In the genomic region with DNA sequence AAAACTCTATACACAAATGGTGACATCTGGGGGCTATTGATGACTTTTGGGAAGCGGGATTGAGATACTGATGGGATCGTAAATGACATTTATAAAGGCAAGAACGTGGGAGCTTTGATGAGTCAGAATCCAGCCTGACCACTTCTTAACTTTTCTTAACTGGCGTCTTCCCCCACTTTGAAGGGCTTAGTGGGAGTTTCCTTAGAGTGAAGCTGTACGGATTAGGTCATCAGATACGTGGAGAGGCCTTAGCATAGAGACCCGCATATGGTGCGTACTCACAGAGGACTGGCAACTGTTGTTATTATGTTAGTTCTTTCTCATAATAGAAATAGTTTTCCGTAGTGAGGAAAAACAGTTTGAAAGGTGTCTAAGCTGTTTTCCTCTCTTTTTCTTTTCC, we compare ENCODE assay signal across 22 mouse cellular contexts.
"Had no signal": no experiment of that assay in that cellular context is flagged by ENCODE, and none has a peak within 500 bp of the region (broad histone marks: within the 10 kb centered on the region; RNA-seq: fewer than 3 reads in every experiment).

No protein-coding gene starts in this region.

- H3K36me3 ChIP-seq: hindbrain, embryonic 15.5 days; limb, embryonic 15.5 days had no signal

- H3K4me1 ChIP-seq: hindbrain, embryonic 15.5 days had no signal

- H3K27ac ChIP-seq: heart, embryonic 10.5 days; hindbrain, embryonic 13.5 days; hindbrain, embryonic 15.5 days; hindbrain, postnatal 0 days; kidney, postnatal 0 days; limb, embryonic 13.5 days; limb, embryonic 15.5 days had no signal

- H3K4me3 ChIP-seq: heart, embryonic 10.5 days; heart, embryonic 12.5 days; hindbrain, embryonic 13.5 days; hindbrain, embryonic 15.5 days; limb, embryonic 13.5 days; limb, embryonic 15.5 days had no signal

- H3K9ac ChIP-seq: forebrain, postnatal 0 days; heart, embryonic 12.5 days; hindbrain, embryonic 13.5 days; hindbrain, embryonic 15.5 days; limb, embryonic 13.5 days; limb, embryonic 15.5 days had no signal

- H3K27me3 ChIP-seq: heart, embryonic 12.5 days; hindbrain, embryonic 13.5 days; hindbrain, embryonic 15.5 days; limb, embryonic 13.5 days; limb, embryonic 15.5 days had no signal

- H3K4me2 ChIP-seq: heart, embryonic 12.5 days; hindbrain, embryonic 13.5 days; hindbrain, embryonic 15.5 days; limb, embryonic 13.5 days; limb, embryonic 15.5 days had no signal

- DNase-seq: forebrain, postnatal 0 days; gastrocnemius, postnatal 14 days; gastrocnemius, postnatal 36 days; heart, adult 18-20 months; heart, postnatal 10 days; heart, postnatal 36 days; kidney, adult 11 months; kidney, adult 2 months; kidney, postnatal 14 days; kidney, postnatal 36 days; layer of hippocampus, adult 9-11 months; layer of hippocampus, postnatal 36 days; left cerebral cortex, postnatal 4 days had no signal

- H3K9me3 ChIP-seq: heart, embryonic 10.5 days; heart, embryonic 12.5 days; hindbrain, embryonic 13.5 days; hindbrain, embryonic 15.5 days; limb, embryonic 13.5 days; limb, embryonic 15.5 days had no signal

- ATAC-seq: forebrain, postnatal 0 days; hindbrain, postnatal 0 days; intestine, embryonic 16.5 days had no signal
